Mouse (Mus musculus): ENCODE data around the gene Ripk1. TPM values are rescaled to one million over a fixed set of nuclear protein-coding genes. Genes with fewer than 3 reads are reported as not detected.
A peak's percentile ranks its signal among the peaks of the same experiment; 100 is the strongest.
"Not testable (repeated sequence)": the region's sequence is repeated elsewhere in the genome, so short reads cannot be mapped to it uniquely, and the experiment has no call there.

Gene Ripk1
- polyA plus RNA-seq, 1 experiment from 2014 or later: 8.9 TPM

GRCm38 (mm10) chr13:34062466-34062865, 60.3 kb downstream of the Ripk1 start:
- no peak for ATAC-seq (ENCODE audit: low FRiP score)
- no peak for DNase-seq (ENCODE audit: low spot score)
- no peak overlapping the region for H3K9ac ChIP-seq (ENCODE audit: low read depth, low read length)
- no peaks in the 10 kb centered on the region for H3K9me3 ChIP-seq (ENCODE audit: control insufficient read depth, low read length)
- no peaks in the 10 kb centered on the region for H3K36me3 ChIP-seq (ENCODE audit: control insufficient read depth, insufficient read depth, low read length)
- H3K4me3 ChIP-seq (ENCODE audit: low read depth, low read length): no peak overlapping the region
- no peak overlapping the region for H3K4me2 ChIP-seq (replicated peaks; ENCODE audit: low read depth, low read length)
- H3K4me1 ChIP-seq (replicated peaks; ENCODE audit: control insufficient read depth, insufficient read depth, low read length): no peaks in the 10 kb centered on the region
- no peaks in the 10 kb centered on the region for H3K27me3 ChIP-seq (ENCODE audit: control insufficient read depth, insufficient read depth, low read length)
- no peak overlapping the region for H3K27ac ChIP-seq (ENCODE audit: low read depth, low read length)
- 86% methylated on average over 10 of the region's 10 CpGs for WGBS

DNA sequence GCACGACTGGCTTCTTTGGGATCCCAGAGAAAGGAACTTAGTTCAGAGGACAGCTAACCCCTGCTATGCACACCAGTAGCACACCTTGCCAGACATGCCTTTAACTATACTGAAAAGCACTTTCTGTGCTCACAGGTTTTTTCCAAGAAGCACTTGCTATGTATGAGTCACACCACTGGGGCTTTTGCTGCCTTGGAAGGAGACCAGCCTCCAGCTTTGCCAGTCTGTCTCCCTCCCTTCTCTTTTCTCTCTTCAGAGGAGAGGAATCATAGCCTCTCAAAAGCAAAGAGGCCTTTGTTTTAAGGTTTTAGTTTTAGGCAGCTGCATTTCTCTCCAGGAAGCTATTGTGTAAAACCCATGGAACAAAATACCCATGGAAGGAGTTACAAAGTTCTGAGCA, 64.2 kb downstream of the Ripk1 start:
- Histone ChIP-seq H3K27me3 (ENCODE audit: control insufficient read depth, insufficient read depth, low read length) (no peaks in the 10 kb centered on the region), H3K4me2 (replicated peaks; ENCODE audit: low read depth, low read length) (no peak overlapping the region), H3K27ac (ENCODE audit: low read depth, low read length) (no peak overlapping the region), H3K36me3 (ENCODE audit: control insufficient read depth, insufficient read depth, low read length) (no peaks in the 10 kb centered on the region), H3K4me3 (ENCODE audit: low read depth, low read length) (no peak overlapping the region), H3K4me1 (replicated peaks; ENCODE audit: control insufficient read depth, insufficient read depth, low read length) (no peaks in the 10 kb centered on the region), H3K9me3 (ENCODE audit: control insufficient read depth, low read length) (no peaks in the 10 kb centered on the region), H3K9ac (ENCODE audit: low read depth, low read length) (no peak overlapping the region)
- ATAC-seq (ENCODE audit: low FRiP score): no peak
- 46% methylated on average over 1 of the region's 1 CpGs for WGBS
- no peak for DNase-seq (ENCODE audit: low spot score)

DNA sequence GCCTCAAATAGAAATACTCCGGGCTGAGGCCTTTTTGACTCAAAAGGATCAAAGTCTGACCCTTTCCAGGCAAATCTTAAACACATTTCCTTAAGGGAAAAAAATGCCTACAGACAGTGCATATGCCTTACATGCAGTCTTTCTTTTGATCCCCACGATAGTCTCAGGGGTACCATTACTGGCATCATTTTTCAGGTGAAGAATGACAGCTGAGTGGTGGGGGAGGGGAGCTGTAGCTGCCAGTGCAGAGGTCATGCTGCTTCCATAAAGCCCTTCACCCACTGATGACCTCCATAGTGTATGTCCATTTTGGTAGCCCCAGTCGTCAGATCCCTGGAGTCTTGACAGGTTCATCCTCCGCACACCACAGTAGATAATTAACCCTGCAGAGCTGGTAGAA, 68.1 kb downstream of the Ripk1 start:
- no peak for DNase-seq (ENCODE audit: low spot score)

GRCm38 (mm10) chr13:34071836-34072235, 69.7 kb downstream of the Ripk1 start:
- DNase-seq (ENCODE audit: low spot score) (no peak), ATAC-seq (ENCODE audit: low FRiP score) (no peak)
- H3K4me1 ChIP-seq (replicated peaks; ENCODE audit: control insufficient read depth, insufficient read depth, low read length): no peaks in the 10 kb centered on the region
- H3K36me3 ChIP-seq (ENCODE audit: control insufficient read depth, insufficient read depth, low read length): no peaks in the 10 kb centered on the region
- WGBS: 91% methylated on average over 6 of the region's 6 CpGs
- no peaks in the 10 kb centered on the region for H3K9me3 ChIP-seq (ENCODE audit: control insufficient read depth, low read length)
- no peak overlapping the region for H3K4me3 ChIP-seq (ENCODE audit: low read depth, low read length)
- H3K4me2 ChIP-seq (replicated peaks; ENCODE audit: low read depth, low read length): no peak overlapping the region
- H3K27me3 ChIP-seq (ENCODE audit: control insufficient read depth, insufficient read depth, low read length): no peaks in the 10 kb centered on the region
- H3K9ac ChIP-seq (ENCODE audit: low read depth, low read length): no peak overlapping the region
- no peak overlapping the region for H3K27ac ChIP-seq (ENCODE audit: low read depth, low read length)

More for the DNA sequence above, 68.1 kb downstream of the Ripk1 start:
- no peak for ATAC-seq (ENCODE audit: low FRiP score)
- Histone ChIP-seq H3K4me2 (replicated peaks; ENCODE audit: low read depth, low read length) (no peak overlapping the region), H3K27ac (ENCODE audit: low read depth, low read length) (no peak overlapping the region), H3K9me3 (ENCODE audit: control insufficient read depth, low read length) (no peaks in the 10 kb centered on the region), H3K4me1 (replicated peaks; ENCODE audit: control insufficient read depth, insufficient read depth, low read length) (no peaks in the 10 kb centered on the region), H3K36me3 (ENCODE audit: control insufficient read depth, insufficient read depth, low read length) (no peaks in the 10 kb centered on the region), H3K4me3 (ENCODE audit: low read depth, low read length) (no peak overlapping the region), H3K9ac (ENCODE audit: low read depth, low read length) (no peak overlapping the region), H3K27me3 (ENCODE audit: control insufficient read depth, insufficient read depth, low read length) (no peaks in the 10 kb centered on the region)
- 43% methylated on average over 4 of the region's 4 CpGs for WGBS

- 64% methylated on average over 3 of the region's 3 CpGs for WGBS
- no peaks in the 10 kb centered on the region for H3K4me1 ChIP-seq (replicated peaks; ENCODE audit: control insufficient read depth, insufficient read depth, low read length)
- H3K36me3 ChIP-seq (ENCODE audit: control insufficient read depth, insufficient read depth, low read length): no peaks in the 10 kb centered on the region
- DNase-seq (ENCODE audit: low spot score) (no peak), ATAC-seq (ENCODE audit: low FRiP score) (no peak)
- H3K4me3 ChIP-seq (ENCODE audit: low read depth, low read length): no peak overlapping the region
- no peaks in the 10 kb centered on the region for H3K27me3 ChIP-seq (ENCODE audit: control insufficient read depth, insufficient read depth, low read length)
- no peak overlapping the region for H3K27ac ChIP-seq (ENCODE audit: low read depth, low read length)
- H3K9ac ChIP-seq (ENCODE audit: low read depth, low read length): no peak overlapping the region
- no peaks in the 10 kb centered on the region for H3K9me3 ChIP-seq (ENCODE audit: control insufficient read depth, low read length)
- H3K4me2 ChIP-seq (replicated peaks; ENCODE audit: low read depth, low read length): no peak overlapping the region
These were observed 70.7 kb downstream of the Ripk1 start for GRCm38 (mm10) chr13:34072847-34073246.

- H3K36me3 ChIP-seq (ENCODE audit: control insufficient read depth, insufficient read depth, low read length); H3K4me1 ChIP-seq (replicated peaks; ENCODE audit: control insufficient read depth, insufficient read depth, low read length); H3K9ac ChIP-seq (ENCODE audit: low read depth, low read length); H3K4me3 ChIP-seq (ENCODE audit: low read depth, low read length); H3K27ac ChIP-seq (ENCODE audit: low read depth, low read length); ATAC-seq (ENCODE audit: low FRiP score); H3K9me3 ChIP-seq (ENCODE audit: control insufficient read depth, low read length); DNase-seq (ENCODE audit: low spot score); H3K4me2 ChIP-seq (replicated peaks; ENCODE audit: low read depth, low read length); H3K27me3 ChIP-seq (ENCODE audit: control insufficient read depth, insufficient read depth, low read length): not testable (repeated sequence)
- 93% methylated on average over 9 of the region's 17 CpGs for WGBS
These were observed 72.3 kb downstream of the Ripk1 start for GRCm38 (mm10) chr13:34074441-34074840.

DNA sequence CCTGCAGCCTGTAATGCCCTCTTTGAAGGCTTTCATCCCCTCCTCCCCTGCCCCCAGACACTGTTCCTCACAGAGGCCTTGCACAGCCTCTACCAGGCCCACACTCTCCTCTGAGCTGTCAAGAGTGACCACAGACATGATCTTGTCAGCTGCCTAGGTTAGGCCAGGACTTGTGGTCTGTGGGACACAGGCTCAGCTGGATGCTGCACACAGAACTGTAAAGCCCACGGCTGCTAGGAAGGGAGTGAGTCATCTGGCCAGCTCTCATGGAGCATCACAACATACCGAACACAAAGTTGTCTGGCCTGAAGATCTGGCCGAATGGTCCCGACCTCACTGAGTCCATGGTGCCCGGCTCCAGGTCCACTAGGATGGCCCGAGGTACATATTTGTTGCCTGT, 73.7 kb downstream of the Ripk1 start:
- 0 out of 2 replicates have a peak overlapping the region, but pooled peaks have one; percentile 76 for H3K27ac ChIP-seq (ENCODE audit: low read depth, low read length)

GRCm38 (mm10) chr13:34076561-34077491, 74.7 kb downstream of the Ripk1 start:
- peak overlapping the region; percentile 77 for H3K9ac ChIP-seq (ENCODE audit: low read depth, low read length)
- H3K27me3 ChIP-seq (ENCODE audit: control insufficient read depth, insufficient read depth, low read length): no peaks in the 10 kb centered on the region
- peak overlapping the region; percentile 76 for H3K27ac ChIP-seq (ENCODE audit: low read depth, low read length)
- H3K9me3 ChIP-seq (ENCODE audit: control insufficient read depth, low read length): no peaks in the 10 kb centered on the region
- 0 out of 2 replicates have a peak, but pooled peaks cover 3% of the 10 kb centered on the region for H3K4me1 ChIP-seq (replicated peaks; ENCODE audit: control insufficient read depth, insufficient read depth, low read length)
- peak; percentile 68 for ATAC-seq (ENCODE audit: low FRiP score)
- WGBS: 49% methylated on average over 20 of the region's 20 CpGs
- DNase-seq (ENCODE audit: low spot score): peak; percentile 61
- peak overlapping the region; percentile 77 for H3K4me3 ChIP-seq (ENCODE audit: low read depth, low read length)
- H3K36me3 ChIP-seq (ENCODE audit: control insufficient read depth, insufficient read depth, low read length): no peaks in the 10 kb centered on the region
- peak overlapping the region; percentile 89 for H3K4me2 ChIP-seq (replicated peaks; ENCODE audit: low read depth, low read length)

More for the DNA sequence above, 73.7 kb downstream of the Ripk1 start:
- H3K9ac ChIP-seq (ENCODE audit: low read depth, low read length); H3K36me3 ChIP-seq (ENCODE audit: control insufficient read depth, insufficient read depth, low read length); H3K9me3 ChIP-seq (ENCODE audit: control insufficient read depth, low read length); H3K27me3 ChIP-seq (ENCODE audit: control insufficient read depth, insufficient read depth, low read length); H3K4me1 ChIP-seq (replicated peaks; ENCODE audit: control insufficient read depth, insufficient read depth, low read length); DNase-seq (ENCODE audit: low spot score); ATAC-seq (ENCODE audit: low FRiP score): not testable (repeated sequence)
- H3K4me3 ChIP-seq (ENCODE audit: low read depth, low read length): peak overlapping the region; percentile 77; the same call in 1 of the 2 replicates
- H3K4me2 ChIP-seq (replicated peaks; ENCODE audit: low read depth, low read length): peak overlapping the region; percentile 89; the same call in 1 of the 2 replicates
- 80% methylated on average over 6 of the region's 6 CpGs for WGBS
